Mouse (Mus musculus) spleen, adult 2 months (tissue): ENCODE measurements around the gene Plb1.

Experiments
- CTCF ChIP-seq: fragments of 200-500 bp; IDR thresholded peaks from 2 replicates; pipeline ENCODE4 v1.5.1; 2011; ENCODE audit warnings: mild to moderate bottlenecking, inconsistent platforms; ENCODE audit not compliant: insufficient read depth, insufficient read length, insufficient replicate concordance; ENCODE audit errors: extremely low read depth
- POLR2A ChIP-seq: fragments of 200-500 bp; IDR thresholded peaks from 2 replicates; pipeline ENCODE4 v1.6.1; 2011; ENCODE audit warnings: low read depth, low read length, inconsistent platforms

DNA sequence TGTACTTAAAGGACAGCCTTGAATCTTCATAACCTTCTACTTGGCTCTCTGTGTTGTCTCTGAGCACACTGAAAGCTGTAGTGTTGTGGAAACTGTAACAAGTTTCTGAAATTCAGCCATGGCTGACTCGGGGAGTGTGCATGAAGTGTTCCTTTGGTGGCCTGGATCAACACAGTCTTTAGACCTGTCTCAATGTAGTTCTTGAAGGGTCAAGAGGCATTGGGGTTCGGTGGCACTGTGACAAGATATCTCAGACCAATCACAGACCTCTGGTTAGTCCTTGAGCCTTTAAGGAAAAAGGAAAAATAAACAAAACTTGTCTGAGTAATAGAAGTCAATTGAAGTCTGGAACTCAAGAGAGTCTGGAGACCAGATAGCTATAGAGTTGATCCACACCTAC, 58.8 kb downstream of the Plb1 start:
- TF ChIP-seq POLR2A (no peak), CTCF (no peak)
